ENCODE assay signal across 28 mouse cellular contexts in the genomic region with DNA sequence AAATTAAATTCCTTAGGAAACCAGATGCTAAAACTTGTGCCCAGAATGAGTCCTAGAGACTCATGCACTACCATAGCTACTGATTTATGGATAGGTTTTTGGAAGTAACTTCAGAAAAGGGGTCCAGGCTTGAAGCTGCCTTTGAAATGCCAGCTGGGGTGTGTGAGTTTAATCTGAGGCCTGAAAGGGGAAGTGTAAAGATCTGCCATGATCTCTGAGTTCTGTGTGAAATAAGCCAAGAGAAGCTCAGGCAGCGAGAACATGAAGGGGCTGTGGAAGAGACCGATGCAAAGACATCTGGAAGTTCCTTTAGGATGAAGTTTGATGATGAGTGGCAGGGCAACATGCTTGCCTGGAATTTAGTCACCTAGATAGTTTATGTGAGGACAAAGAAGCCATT.
"Had no signal": no experiment of that assay in that cellular context is flagged by ENCODE, and none has a peak within 500 bp of the region (broad histone marks: within the 10 kb centered on the region; RNA-seq: fewer than 3 reads in every experiment).

No protein-coding gene starts in this region.

- H3K27me3 ChIP-seq: heart, embryonic 12.5 days; hindbrain, embryonic 12.5 days; intestine, embryonic 15.5 days; kidney, embryonic 15.5 days; limb, embryonic 12.5 days; liver, embryonic 13.5 days; liver, embryonic 15.5 days had no signal

- DNase-seq: gastrocnemius, adult 2 months; gastrocnemius, postnatal 10 days; gastrocnemius, postnatal 25 days; heart, adult 11 months; heart, adult 2 months; heart, postnatal 10 days; heart, postnatal 4 days; kidney, adult 18-20 months; kidney, adult 8-10 months; kidney, postnatal 14 days; kidney, postnatal 36 days; liver; liver, embryonic 13.5 days had no signal

- H3K4me3 ChIP-seq: gastrocnemius, adult 2 months; heart, adult 2 months; heart, embryonic 10.5 days; heart, embryonic 12.5 days; hindbrain, embryonic 12.5 days; intestine, embryonic 15.5 days; kidney, embryonic 15.5 days; layer of hippocampus, adult 2 months; left cerebral cortex, adult 2 months; limb, embryonic 10.5 days; limb, embryonic 12.5 days; liver, embryonic 13.5 days; liver, embryonic 15.5 days had no signal

- H3K27ac ChIP-seq: gastrocnemius, adult 2 months; heart, adult 2 months; heart, embryonic 10.5 days; hindbrain, embryonic 12.5 days; hindbrain, embryonic 14.5 days; intestine, embryonic 15.5 days; kidney, embryonic 15.5 days; kidney, postnatal 0 days; left cerebral cortex, adult 2 months; limb, embryonic 10.5 days; limb, embryonic 12.5 days; liver, embryonic 13.5 days; liver, embryonic 15.5 days had no signal

- H3K9me3 ChIP-seq: heart, embryonic 10.5 days; heart, embryonic 12.5 days; hindbrain, embryonic 12.5 days; intestine, embryonic 15.5 days; kidney, embryonic 15.5 days; limb, embryonic 10.5 days; limb, embryonic 12.5 days; liver, embryonic 13.5 days; liver, embryonic 15.5 days had no signal

- ATAC-seq: hindbrain, embryonic 16.5 days; inflammation-experienced regulatory T-cells, adult 6 months; intestine, embryonic 15.5 days; intestine, postnatal 0 days had no signal

- H3K36me3 ChIP-seq: heart, embryonic 10.5 days; heart, embryonic 12.5 days; liver, embryonic 13.5 days; liver, embryonic 15.5 days had no signal

- H3K4me1 ChIP-seq: intestine, embryonic 15.5 days; limb, embryonic 10.5 days had no signal

- H3K9ac ChIP-seq: heart, embryonic 12.5 days; hindbrain, embryonic 12.5 days; hindbrain, embryonic 14.5 days; intestine, embryonic 15.5 days; kidney, embryonic 15.5 days; limb, embryonic 12.5 days; liver, embryonic 13.5 days; liver, embryonic 15.5 days had no signal
